Mouse (Mus musculus) embryonic fibroblast, embryonic 13.5 days (primary cell): Measurements from ENCODE around the gene Pcca. TPM values are rescaled to one million over a fixed set of nuclear protein-coding genes. Genes with fewer than 3 reads are reported as not detected.

Experiments
- H3K27ac ChIP-seq: 2 replicates; pipeline ENCODE4 v1.5.1; 2012; ENCODE audit warnings: low read length, control low read depth, inconsistent platforms; ENCODE audit not compliant: insufficient read depth
- H3K4me1 ChIP-seq: 2 replicates; pipeline ENCODE4 v1.6.1; 2011; ENCODE audit warnings: low read length; ENCODE audit not compliant: control insufficient read depth, insufficient read depth
- H3K4me3 ChIP-seq: 2 replicates; pipeline ENCODE4 v1.5.1; 2011; ENCODE audit warnings: mild to moderate bottlenecking, control low read depth, low read length; ENCODE audit not compliant: insufficient read depth
- CTCF ChIP-seq: IDR thresholded peaks from 2 replicates; pipeline ENCODE4 v1.5.1; 2011; ENCODE audit warnings: mild to moderate bottlenecking, control low read depth, low read length, moderate library complexity, borderline replicate concordance; ENCODE audit not compliant: insufficient read depth
- POLR2A ChIP-seq: IDR thresholded peaks from 2 replicates; pipeline ENCODE4 v1.6.1; 2011; ENCODE audit warnings: low read depth, mild to moderate bottlenecking, control low read depth, low read length, moderate library complexity
- polyA plus RNA-seq: library from polyadenylated mRNA; stranded (reverse); fragments of >200 nt; gene quantifications from 2 replicates; pipeline ENCODE4 v1.2.4, GENCODE M21; 2011; ENCODE audit warnings: low read depth; ENCODE audit not compliant: missing spikeins, insufficient read length

Gene Pcca
- polyA plus RNA-seq, 1 experiment: 30.5 TPM

- Histone ChIP-seq H3K27ac (no peak within 1 kb of the TSS), H3K4me1 (no peaks in the 10 kb centered on the region), H3K4me3 (no peak within 1 kb of the TSS)
- TF ChIP-seq POLR2A: no peak
- no peak for TF ChIP-seq CTCF
Observed at GRCm38 (mm10) chr14:122490441-122491328, 43.4 kb upstream of the Pcca start, which contains the start of gene Gm10837. Gene Gm10837, plus strand, starts transcription at chr14:122490586.

DNA sequence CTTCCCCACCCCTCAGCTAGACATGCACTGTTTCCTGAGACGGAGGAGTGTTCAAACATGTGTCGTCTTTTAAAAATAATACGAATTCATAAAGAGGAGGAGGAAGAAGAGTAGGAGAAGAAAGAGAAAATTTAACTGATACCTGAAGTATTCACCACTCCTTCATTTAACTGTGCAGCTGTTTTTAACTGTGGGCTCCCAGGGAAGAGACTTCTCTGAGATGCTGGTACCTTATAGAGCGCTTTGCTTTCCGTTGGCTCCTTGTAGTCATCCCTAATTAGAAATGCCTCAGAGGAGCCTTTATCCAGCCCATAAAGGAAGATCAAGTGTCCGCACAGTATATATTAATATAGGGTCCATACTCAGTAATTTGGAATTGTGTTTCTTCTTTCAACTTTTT, 42.6 kb upstream of the Pcca start:
- TF ChIP-seq POLR2A: no peak
- TF ChIP-seq CTCF: no peak
- Histone ChIP-seq H3K27ac (no peak overlapping the region), H3K4me3 (no peak overlapping the region), H3K4me1 (no peaks in the 10 kb centered on the region)

- Histone ChIP-seq H3K27ac (no peak overlapping the region), H3K4me3 (no peak overlapping the region), H3K4me1 (no peaks in the 10 kb centered on the region)
- TF ChIP-seq POLR2A (no peak), CTCF (no peak)
Observed at GRCm38 (mm10) chr14:122492015-122492414, 42.1 kb upstream of the Pcca start.

DNA sequence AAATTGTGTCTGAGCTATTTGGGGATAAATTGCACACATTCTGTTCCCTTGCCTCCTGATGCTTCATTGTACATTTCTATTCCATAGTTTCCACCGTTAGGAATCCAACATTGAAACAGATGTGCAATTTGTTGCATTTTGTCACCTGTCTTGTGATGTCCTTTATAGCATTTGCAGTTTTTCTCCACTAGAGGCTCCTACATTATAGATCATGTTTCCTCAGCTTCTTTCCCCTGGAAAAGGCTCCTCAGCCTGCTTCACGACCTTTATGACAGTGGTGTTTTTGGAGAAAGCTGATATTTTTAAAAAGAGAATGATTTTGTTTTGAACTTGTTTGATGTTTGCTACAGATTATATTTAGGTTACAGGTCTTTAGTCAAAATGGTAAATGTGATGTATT, 25.1 kb upstream of the Pcca start:
- TF ChIP-seq CTCF: no peak
- TF ChIP-seq POLR2A: no peak
- Histone ChIP-seq H3K27ac (no peak overlapping the region), H3K4me3 (no peak overlapping the region), H3K4me1 (no peaks in the 10 kb centered on the region)

DNA sequence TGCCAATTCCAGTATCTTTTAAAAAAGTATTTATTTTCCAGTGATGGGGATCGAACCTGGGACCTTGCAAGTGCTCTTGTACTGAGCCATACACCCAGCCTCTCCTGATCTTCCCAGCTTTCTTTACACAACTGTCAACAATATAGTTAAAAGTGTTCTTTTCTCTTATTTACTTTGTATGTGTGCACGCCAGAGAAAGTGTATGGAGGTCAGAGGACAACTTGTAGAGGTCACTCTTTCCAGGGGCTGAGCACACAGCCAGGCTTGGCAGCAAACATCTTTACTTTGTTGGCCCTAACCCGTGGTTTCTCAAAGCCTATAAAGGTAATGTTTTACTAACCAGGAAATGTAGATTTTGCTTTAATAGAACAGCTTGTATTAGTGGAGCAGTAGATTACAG, 22.6 kb upstream of the Pcca start:
- no peak overlapping the region for H3K4me3 ChIP-seq
- no peak overlapping the region for H3K27ac ChIP-seq
- H3K4me1 ChIP-seq: no peaks in the 10 kb centered on the region
- TF ChIP-seq CTCF: no peak
- TF ChIP-seq POLR2A: no peak

GRCm38 (mm10) chr14:122513511-122514036, 20.6 kb upstream of the Pcca start:
- TF ChIP-seq CTCF: no peak
- no peak for TF ChIP-seq POLR2A
- no peaks in the 10 kb centered on the region for H3K4me1 ChIP-seq
- no peak overlapping the region for H3K27ac ChIP-seq
- H3K4me3 ChIP-seq: no peak overlapping the region

- Histone ChIP-seq H3K4me3 (no peak overlapping the region), H3K27ac (no peak overlapping the region), H3K4me1 (no peaks in the 10 kb centered on the region)
- TF ChIP-seq CTCF (no peak), POLR2A (no peak)
Observed at GRCm38 (mm10) chr14:122528475-122528874, 5.6 kb upstream of the Pcca start.

GRCm38 (mm10) chr14:122535986-122536385, 1.9 kb downstream of the Pcca start:
- Histone ChIP-seq H3K4me1 (peaks cover 3% of the 10 kb centered on the region), H3K4me3 (no peak overlapping the region), H3K27ac (no peak overlapping the region)
- TF ChIP-seq POLR2A (no peak), CTCF (no peak)

DNA sequence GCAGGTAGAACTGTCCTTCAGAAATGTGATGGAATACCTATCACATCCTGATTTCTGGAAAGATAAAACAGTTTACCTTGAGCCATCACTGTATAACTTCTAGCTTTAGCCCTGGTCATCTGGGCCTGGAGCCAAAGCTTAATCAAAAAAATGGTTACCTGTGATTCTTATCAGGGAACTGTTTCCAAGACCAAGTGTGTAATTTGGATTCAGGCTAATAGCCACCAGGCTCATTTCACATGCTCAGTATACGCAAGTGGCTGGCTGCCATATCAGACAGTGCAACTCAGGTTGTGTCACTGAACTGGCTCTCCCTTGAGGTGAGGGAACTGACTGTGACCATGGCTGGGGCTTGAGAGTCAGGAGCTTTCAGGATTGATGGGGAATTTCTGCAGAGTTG, 14.3 kb downstream of the Pcca start:
- Histone ChIP-seq H3K4me1 (no peaks in the 10 kb centered on the region), H3K4me3 (no peak overlapping the region), H3K27ac (no peak overlapping the region)
- TF ChIP-seq CTCF (no peak), POLR2A (no peak)

- TF ChIP-seq CTCF: no peak
- no peak for TF ChIP-seq POLR2A
- Histone ChIP-seq H3K4me1 (no peaks in the 10 kb centered on the region), H3K27ac (no peak overlapping the region), H3K4me3 (no peak overlapping the region)
Observed at GRCm38 (mm10) chr14:122548905-122549304, 14.8 kb downstream of the Pcca start.

GRCm38 (mm10) chr14:122552761-122553445, 18.8 kb downstream of the Pcca start:
- Histone ChIP-seq H3K4me3 (no peak overlapping the region), H3K27ac (no peak overlapping the region), H3K4me1 (no peaks in the 10 kb centered on the region)
- no peak for TF ChIP-seq POLR2A
